Mouse (Mus musculus) spleen, adult 2 months (tissue): ENCODE measurements at regions not wholly inside any gene's neighbourhood (a gene's known extent, or its start where the extent isn't known, plus 50 kb on each side); places are given as distances from the start of the nearest gene placed in this dataset.

Source experiments
- CTCF ChIP-seq: fragments of 200-500 bp; IDR thresholded peaks from 2 replicates; pipeline ENCODE4 v1.5.1; 2011; ENCODE audit warnings: mild to moderate bottlenecking, inconsistent platforms; ENCODE audit not compliant: insufficient read depth, insufficient read length, insufficient replicate concordance; ENCODE audit errors: extremely low read depth
- POLR2A ChIP-seq: fragments of 200-500 bp; IDR thresholded peaks from 2 replicates; pipeline ENCODE4 v1.6.1; 2011; ENCODE audit warnings: low read depth, low read length, inconsistent platforms

DNA sequence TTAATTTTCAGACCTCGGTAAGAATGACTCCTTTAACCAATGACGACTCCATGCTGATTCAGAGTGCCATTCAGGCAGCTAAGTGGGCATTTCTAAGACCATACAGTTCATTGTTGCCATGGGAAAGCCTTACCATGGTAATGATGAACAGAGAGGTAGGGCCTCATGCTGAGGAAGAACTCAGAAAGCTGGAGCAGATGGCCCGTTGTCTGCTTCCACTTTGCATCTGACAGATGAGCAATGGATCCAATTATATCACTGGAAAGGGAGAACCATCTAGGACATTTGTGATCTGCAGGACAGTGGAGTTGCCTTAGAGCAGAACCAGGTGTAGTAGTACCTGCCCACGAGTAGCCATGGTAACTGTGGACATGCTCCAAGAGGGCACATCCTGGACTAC, 245.4 kb downstream of the AI593442 start:
- TF ChIP-seq POLR2A (no peak), CTCF (no peak)
